Mouse (Mus musculus) E14TG2a.4 (cell line): ENCODE data around the gene Aldh1a1.

ENCODE experiments used
- CTCF ChIP-seq: conservative IDR thresholded peaks from 2 replicates; pipeline ENCODE4 v1.5.1; 2014; ENCODE audit warnings: low read length
- NANOG ChIP-seq: IDR thresholded peaks from 2 replicates; pipeline ENCODE4 v1.6.1; 2014; ENCODE audit warnings: borderline replicate concordance, low read length, mixed read lengths

GRCm38 (mm10) chr19:20558952-20559351 is 66.4 kb downstream of the Aldh1a1 start:
- TF ChIP-seq CTCF (no peak), NANOG (no peak)
